Mouse (Mus musculus): ENCODE results near the gene Cuedc1. TPM values are rescaled to one million over a fixed set of nuclear protein-coding genes. Genes with fewer than 3 reads are reported as not detected.
A peak's percentile ranks its signal among the peaks of the same experiment; 100 is the strongest.

The Cuedc1 gene
- polyA plus RNA-seq, 1 experiment from 2014 or later: 54.6 TPM

GRCm38 (mm10) chr11:88170606-88171005 is 72.7 kb downstream of the Cuedc1 start:
- Histone ChIP-seq H3K27me3 (replicated peaks) (no peaks in the 10 kb centered on the region), H3K36me3 (replicated peaks) (no peaks in the 10 kb centered on the region), H3K4me3 (no peak overlapping the region), H3K4me1 (peaks cover 13% of the 10 kb centered on the region), H3K9me3 (no peaks in the 10 kb centered on the region), H3K9ac (no peak overlapping the region), H3K4me2 (no peak overlapping the region), H3K27ac (no peak overlapping the region)
- WGBS: 44% methylated on average over 3 of the region's 3 CpGs
- ATAC-seq (replicated peaks): no peak

- H3K9me3 ChIP-seq: no peaks in the 10 kb centered on the region
- no peak overlapping the region for H3K9ac ChIP-seq
- H3K36me3 ChIP-seq (replicated peaks): no peaks in the 10 kb centered on the region
- no peak overlapping the region for H3K4me3 ChIP-seq
- ATAC-seq (replicated peaks): no peak
- H3K4me2 ChIP-seq: no peak overlapping the region
- H3K27ac ChIP-seq: no peak overlapping the region
- 70% methylated on average over 15 of the region's 15 CpGs for WGBS
- H3K27me3 ChIP-seq (replicated peaks): no peaks in the 10 kb centered on the region
- peaks cover 13% of the 10 kb centered on the region for H3K4me1 ChIP-seq
Observed at GRCm38 (mm10) chr11:88171876-88172442, 74.1 kb downstream of the Cuedc1 start.

GRCm38 (mm10) chr11:88172601-88173325 is 74.9 kb downstream of the Cuedc1 start:
- no peak overlapping the region for H3K4me2 ChIP-seq
- H3K27me3 ChIP-seq (replicated peaks): no peaks in the 10 kb centered on the region
- ATAC-seq (replicated peaks): 0 out of 2 replicates have a peak, but pooled peaks have one; percentile 39
- H3K9ac ChIP-seq: no peak overlapping the region
- H3K9me3 ChIP-seq: no peaks in the 10 kb centered on the region
- WGBS: 42% methylated on average over 10 of the region's 10 CpGs
- H3K4me3 ChIP-seq: no peak overlapping the region
- H3K36me3 ChIP-seq (replicated peaks): no peaks in the 10 kb centered on the region
- 0 out of 2 replicates have a peak overlapping the region, but pooled peaks have one; percentile 29 for H3K27ac ChIP-seq
- H3K4me1 ChIP-seq: peaks cover 13% of the 10 kb centered on the region

GRCm38 (mm10) chr11:88173386-88174025 is 75.6 kb downstream of the Cuedc1 start:
- WGBS: 38% methylated on average over 9 of the region's 9 CpGs
- H3K9ac ChIP-seq: no peak overlapping the region
- H3K27ac ChIP-seq: no peak overlapping the region
- peaks cover 13% of the 10 kb centered on the region for H3K4me1 ChIP-seq
- no peak overlapping the region for H3K4me2 ChIP-seq
- no peaks in the 10 kb centered on the region for H3K9me3 ChIP-seq
- no peak overlapping the region for H3K4me3 ChIP-seq
- H3K36me3 ChIP-seq (replicated peaks): no peaks in the 10 kb centered on the region
- no peaks in the 10 kb centered on the region for H3K27me3 ChIP-seq (replicated peaks)
- no peak for ATAC-seq (replicated peaks)

GRCm38 (mm10) chr11:88180467-88180958 is 82.7 kb downstream of the Cuedc1 start:
- H3K9ac ChIP-seq: no peak overlapping the region
- H3K4me2 ChIP-seq: no peak overlapping the region
- H3K27ac ChIP-seq: peak overlapping the region; percentile 60
- peaks cover 19% of the 10 kb centered on the region for H3K4me1 ChIP-seq
- H3K36me3 ChIP-seq (replicated peaks): peaks cover 11% of the 10 kb centered on the region; the same call in 1 of the 2 replicates
- H3K9me3 ChIP-seq: no peaks in the 10 kb centered on the region
- peak; percentile 50; the same call in 1 of the 2 replicates for ATAC-seq (replicated peaks)
- WGBS: 6% methylated on average over 6 of the region's 6 CpGs
- no peak overlapping the region for H3K4me3 ChIP-seq
- H3K27me3 ChIP-seq (replicated peaks): no peaks in the 10 kb centered on the region

GRCm38 (mm10) chr11:88180959-88181619 is 83.2 kb downstream of the Cuedc1 start:
- 3% methylated on average over 16 of the region's 16 CpGs for WGBS
- Histone ChIP-seq H3K9ac (no peak overlapping the region), H3K27ac (peak overlapping the region; percentile 60), H3K4me1 (peaks cover 21% of the 10 kb centered on the region), H3K4me2 (no peak overlapping the region), H3K4me3 (no peak overlapping the region), H3K27me3 (replicated peaks) (no peaks in the 10 kb centered on the region), H3K36me3 (replicated peaks) (peaks cover 11% of the 10 kb centered on the region; the same call in 1 of the 2 replicates), H3K9me3 (no peaks in the 10 kb centered on the region)
- ATAC-seq (replicated peaks): peak; percentile 50

GRCm38 (mm10) chr11:88184632-88185180 is 86.8 kb downstream of the Cuedc1 start:
- no peak overlapping the region for H3K4me3 ChIP-seq
- ATAC-seq (replicated peaks): no peak
- peaks cover 11% of the 10 kb centered on the region; the same call in 1 of the 2 replicates for H3K36me3 ChIP-seq (replicated peaks)
- WGBS: 81% methylated on average over 17 of the region's 17 CpGs
- H3K4me1 ChIP-seq: peaks cover 40% of the 10 kb centered on the region
- H3K27ac ChIP-seq: no peak overlapping the region
- H3K9ac ChIP-seq: no peak overlapping the region
- H3K9me3 ChIP-seq: no peaks in the 10 kb centered on the region
- H3K4me2 ChIP-seq: no peak overlapping the region
- H3K27me3 ChIP-seq (replicated peaks): no peaks in the 10 kb centered on the region

GRCm38 (mm10) chr11:88186078-88186946 is 88.5 kb downstream of the Cuedc1 start:
- H3K9ac ChIP-seq: no peak overlapping the region
- H3K9me3 ChIP-seq: no peaks in the 10 kb centered on the region
- ATAC-seq (replicated peaks): no peak
- no peak overlapping the region for H3K4me2 ChIP-seq
- H3K27me3 ChIP-seq (replicated peaks): no peaks in the 10 kb centered on the region; the same call in 1 of the 2 replicates
- H3K4me3 ChIP-seq: no peak overlapping the region
- peaks cover 24% of the 10 kb centered on the region for H3K4me1 ChIP-seq
- H3K36me3 ChIP-seq (replicated peaks): peaks cover 11% of the 10 kb centered on the region; the same call in 1 of the 2 replicates
- 0 out of 2 replicates have a peak overlapping the region, but pooled peaks have one; percentile 8 for H3K27ac ChIP-seq
- 45% methylated on average over 14 of the region's 14 CpGs for WGBS

- Histone ChIP-seq H3K27ac (no peak overlapping the region; the same call in 1 of the 2 replicates), H3K4me2 (peak overlapping the region; percentile 44; the same call in 1 of the 2 replicates), H3K27me3 (replicated peaks) (peaks cover 5% of the 10 kb centered on the region), H3K9ac (0 out of 2 replicates have a peak overlapping the region, but pooled peaks have one; percentile 32), H3K9me3 (no peaks in the 10 kb centered on the region), H3K36me3 (replicated peaks) (peaks cover 11% of the 10 kb centered on the region; the same call in 1 of the 2 replicates), H3K4me3 (no peak overlapping the region), H3K4me1 (peaks cover 21% of the 10 kb centered on the region)
- 33% methylated on average over 2 of the region's 2 CpGs for WGBS
- ATAC-seq (replicated peaks): no peak
Observed at GRCm38 (mm10) chr11:88186947-88187243, 89.0 kb downstream of the Cuedc1 start.

GRCm38 (mm10) chr11:88187417-88188133 is 89.7 kb downstream of the Cuedc1 start:
- Histone ChIP-seq H3K36me3 (replicated peaks) (peaks cover 11% of the 10 kb centered on the region; the same call in 1 of the 2 replicates), H3K4me2 (peak overlapping the region; percentile 44), H3K27me3 (replicated peaks) (peaks cover 12% of the 10 kb centered on the region), H3K4me3 (peak overlapping the region; percentile 16; the same call in 1 of the 2 replicates), H3K9me3 (no peaks in the 10 kb centered on the region), H3K4me1 (peaks cover 21% of the 10 kb centered on the region), H3K9ac (peak overlapping the region; percentile 32), H3K27ac (peak overlapping the region; percentile 78)
- WGBS: 9% methylated on average over 25 of the region's 25 CpGs
- ATAC-seq (replicated peaks): peak; percentile 92
